Mouse (Mus musculus) intestine, postnatal 0 days (tissue): ENCODE results near the gene Nup62. TPM values are rescaled to one million over a fixed set of nuclear protein-coding genes. Genes with fewer than 3 reads are reported as not detected.
A peak's percentile ranks its signal among the peaks of the same experiment; 100 is the strongest.

ENCODE experiments used
- ATAC-seq: fragments of 200-750 bp; cut with Nextera tagmentation; 2 replicates; pipeline ENCODE4 v1.8.0; 2017; ENCODE audit warnings: mild to moderate bottlenecking, moderate TSS enrichment, moderate library complexity
- H3K27ac ChIP-seq: fragments of 300-500 bp; sonication (generic); 2 replicates; pipeline ENCODE4 v1.5.1; 2014; ENCODE audit warnings: mild to moderate bottlenecking, low read depth, low read length, moderate library complexity
- H3K27me3 ChIP-seq: fragments of 300-500 bp; sonication (generic); replicated peaks from 2 replicates; pipeline ENCODE4 v1.6.1; 2014; ENCODE audit warnings: low read length, mixed read lengths; ENCODE audit not compliant: control insufficient read depth, insufficient read depth
- H3K36me3 ChIP-seq: fragments of 300-500 bp; sonication (generic); 2 replicates; pipeline ENCODE4 v1.6.1; 2014; ENCODE audit warnings: mild to moderate bottlenecking, moderate library complexity; ENCODE audit not compliant: control insufficient read depth, insufficient read depth
- H3K4me1 ChIP-seq: fragments of 300-500 bp; sonication (generic); replicated peaks from 2 replicates; pipeline ENCODE4 v1.6.1; 2014; ENCODE audit warnings: antibody characterized with exemption, low read length, mixed read lengths; ENCODE audit not compliant: control insufficient read depth, insufficient read depth
- H3K4me2 ChIP-seq: fragments of 300-500 bp; sonication (generic); replicated peaks from 2 replicates; pipeline ENCODE4 v1.6.1; 2014; ENCODE audit warnings: low read depth, mild to moderate bottlenecking, moderate library complexity
- H3K4me3 ChIP-seq: fragments of 300-500 bp; sonication (generic); 2 replicates; pipeline ENCODE4 v1.5.1; 2014; ENCODE audit warnings: low read depth, low read length
- H3K9ac ChIP-seq: fragments of 300-500 bp; sonication (generic); 2 replicates; pipeline ENCODE4 v1.6.1; 2014; ENCODE audit warnings: mild to moderate bottlenecking, low read depth, low read length
- H3K9me3 ChIP-seq: fragments of 300-500 bp; sonication (generic); 2 replicates; pipeline ENCODE4 v1.6.1; 2016; ENCODE audit warnings: mixed run types; ENCODE audit not compliant: control insufficient read depth
- CTCF ChIP-seq: sonication (generic); IDR thresholded peaks from 2 replicates; pipeline ENCODE4 v1.5.1; 2016; ENCODE audit warnings: low read depth, mild to moderate bottlenecking, control low read depth, antibody characterized with exemption, moderate library complexity
- WGBS: fragments of 180-500 bp; shearing (Covaris S2); extraction: QIAGEN DNeasy Blood & Tissue Kit; methylation state at CpG from one replicate; pipeline ENCODE4 v1.1.7; 2014; 5-methylcytosine and 5-hydroxymethylcytosine counted together
- polyA plus RNA-seq: library from polyadenylated mRNA; unstranded; fragments of >200 nt; fragmentation: Nextera tagmentation; extraction: Ambion mirVana; gene quantifications from 2 replicates; pipeline ENCODE4 v1.2.1, GENCODE M21; 2015

Nup62 gene
- polyA plus RNA-seq, 1 experiment from 2014 or later: 28.1 TPM

- WGBS: 95% methylated on average over 2 of the region's 2 CpGs
- Histone ChIP-seq H3K9me3 (no peaks in the 10 kb centered on the region), H3K9ac (no peak overlapping the region), H3K27me3 (no peaks in the 10 kb centered on the region), H3K4me2 (peak overlapping the region; percentile 98), H3K4me3 (no peak overlapping the region), H3K4me1 (peaks cover 7% of the 10 kb centered on the region), H3K36me3 (peaks cover 6% of the 10 kb centered on the region; the same call in 1 of the 2 replicates), H3K27ac (0 out of 2 replicates have a peak overlapping the region, but pooled peaks have one; percentile 99)
- no peak for TF ChIP-seq CTCF
- no peak for ATAC-seq
Observed at GRCm38 (mm10) chr7:44853065-44853464, 37.2 kb downstream of the Nup62 start.

- TF ChIP-seq CTCF: peak; percentile 6; the same call in 1 of the 2 replicates
- no peaks in the 10 kb centered on the region for H3K9me3 ChIP-seq
Observed at GRCm38 (mm10) chr7:44853596-44854355, 37.9 kb downstream of the Nup62 start.

GRCm38 (mm10) chr7:44854356-44855031 lies 38.6 kb downstream of the Nup62 start:
- peaks cover 8% of the 10 kb centered on the region; the same call in 1 of the 2 replicates for H3K36me3 ChIP-seq
- peak overlapping the region; percentile 98 for H3K4me2 ChIP-seq
- no peak; the same call in 1 of the 2 replicates for TF ChIP-seq CTCF
- H3K4me3 ChIP-seq: peak overlapping the region; percentile 60
- H3K27me3 ChIP-seq: no peaks in the 10 kb centered on the region
- peaks cover 7% of the 10 kb centered on the region for H3K4me1 ChIP-seq
- ATAC-seq: peak; percentile 84
- H3K9me3 ChIP-seq: no peaks in the 10 kb centered on the region
- WGBS: 2% methylated on average over 45 of the region's 45 CpGs
- peak overlapping the region; percentile 71 for H3K9ac ChIP-seq
- H3K27ac ChIP-seq: peak overlapping the region; percentile 99

More at GRCm38 (mm10) chr7:44853596-44854355, 37.9 kb downstream of the Nup62 start:
- no peak for ATAC-seq
- H3K27ac ChIP-seq: peak overlapping the region; percentile 99
- peak overlapping the region; percentile 60 for H3K4me3 ChIP-seq
- peak overlapping the region; percentile 98 for H3K4me2 ChIP-seq
- peaks cover 6% of the 10 kb centered on the region; the same call in 1 of the 2 replicates for H3K36me3 ChIP-seq
- peaks cover 7% of the 10 kb centered on the region for H3K4me1 ChIP-seq
- 20% methylated on average over 25 of the region's 26 CpGs for WGBS
- no peaks in the 10 kb centered on the region for H3K27me3 ChIP-seq
- H3K9ac ChIP-seq: peak overlapping the region; percentile 71

- no peak for TF ChIP-seq CTCF
- 36% methylated on average over 10 of the region's 10 CpGs for WGBS
- peak overlapping the region; percentile 71; the same call in 1 of the 2 replicates for H3K9ac ChIP-seq
- peak overlapping the region; percentile 98 for H3K4me2 ChIP-seq
- H3K27me3 ChIP-seq: no peaks in the 10 kb centered on the region
- peak overlapping the region; percentile 99 for H3K27ac ChIP-seq
- ATAC-seq: peak; percentile 0; the same call in 1 of the 2 replicates
- H3K9me3 ChIP-seq: no peaks in the 10 kb centered on the region
- peaks cover 11% of the 10 kb centered on the region; the same call in 1 of the 2 replicates for H3K36me3 ChIP-seq
- peak overlapping the region; percentile 60 for H3K4me3 ChIP-seq
- H3K4me1 ChIP-seq: peaks cover 7% of the 10 kb centered on the region
Observed at GRCm38 (mm10) chr7:44855036-44855435, 39.1 kb downstream of the Nup62 start.

GRCm38 (mm10) chr7:44856265-44856916 lies 40.5 kb downstream of the Nup62 start:
- H3K9me3 ChIP-seq: no peaks in the 10 kb centered on the region
- peak overlapping the region; percentile 98 for H3K4me2 ChIP-seq
- peaks cover 4% of the 10 kb centered on the region for H3K4me1 ChIP-seq
- no peaks in the 10 kb centered on the region for H3K27me3 ChIP-seq
- no peak for TF ChIP-seq CTCF
- peak overlapping the region; percentile 77 for H3K4me3 ChIP-seq
- WGBS: 58% methylated on average over 9 of the region's 9 CpGs
- H3K36me3 ChIP-seq: peaks cover 14% of the 10 kb centered on the region
- H3K9ac ChIP-seq: no peak overlapping the region
- H3K27ac ChIP-seq: 0 out of 2 replicates have a peak overlapping the region, but pooled peaks have one; percentile 84
- ATAC-seq: no peak

GRCm38 (mm10) chr7:44857042-44857552 lies 41.2 kb downstream of the Nup62 start, which contains the start of gene Pnkp:
Gene Pnkp, plus strand, starts transcription at chr7:44857139.
- Histone ChIP-seq H3K27ac (peak within 1 kb of the TSS; percentile 84), H3K9ac (peak within 1 kb of the TSS; percentile 76), H3K4me1 (peaks cover 4% of the 10 kb centered on the region), H3K27me3 (no peaks in the 10 kb centered on the region), H3K9me3 (no peaks in the 10 kb centered on the region), H3K36me3 (peaks cover 21% of the 10 kb centered on the region), H3K4me3 (peak within 1 kb of the TSS; percentile 77), H3K4me2 (peak within 1 kb of the TSS; percentile 98)
- peak; percentile 18 for ATAC-seq
- under 1% methylated on average over 32 of the region's 32 CpGs for WGBS
- TF ChIP-seq CTCF: 0 out of 2 replicates have a peak, but pooled peaks have one; percentile 6
